Mouse (Mus musculus) forebrain, embryonic 10.5 days (tissue): ENCODE results near the gene Imp3. TPM values are rescaled to one million over a fixed set of nuclear protein-coding genes. Genes with fewer than 3 reads are reported as not detected.
"Not testable (repeated sequence)": the region's sequence is repeated elsewhere in the genome, so short reads cannot be mapped to it uniquely, and the experiment has no call there.

ENCODE experiments used
- DNase-seq: peaks from one replicate; pipeline ENCODE4 v3.0.0-alpha.2; 2017; ENCODE audit warnings: low spot score; ENCODE audit errors: extremely low spot score
- H3K27ac ChIP-seq: fragments of 300-500 bp; sonication (generic); 2 replicates; pipeline ENCODE4 v1.5.1; 2016; ENCODE audit warnings: mild to moderate bottlenecking
- H3K27me3 ChIP-seq: fragments of 300-500 bp; sonication (generic); 2 replicates; pipeline ENCODE4 v1.6.1; 2016; ENCODE audit warnings: mild to moderate bottlenecking; ENCODE audit not compliant: poor library complexity, severe bottlenecking
- H3K36me3 ChIP-seq: fragments of 300-500 bp; sonication (generic); replicated peaks from 2 replicates; pipeline ENCODE4 v1.6.1; 2016; ENCODE audit warnings: mild to moderate bottlenecking, moderate library complexity
- H3K4me1 ChIP-seq: fragments of 300-500 bp; sonication (generic); 2 replicates; pipeline ENCODE4 v1.6.1; 2016
- H3K4me3 ChIP-seq: fragments of 300-500 bp; sonication (generic); 2 replicates; pipeline ENCODE4 v1.5.1; 2016; ENCODE audit warnings: mild to moderate bottlenecking, moderate library complexity
- H3K9me3 ChIP-seq: fragments of 300-500 bp; sonication (generic); 2 replicates; pipeline ENCODE4 v1.6.1; 2016; ENCODE audit warnings: mild to moderate bottlenecking, moderate library complexity
- WGBS: fragments of 180-500 bp; shearing (Covaris S2); methylation state at CpG from one replicate; pipeline ENCODE4 v1.1.7; 2016; 5-methylcytosine and 5-hydroxymethylcytosine counted together
- polyA plus RNA-seq: library from polyadenylated mRNA; unstranded; fragments of >200 nt; fragmentation: Nextera tagmentation; extraction: Ambion mirVana; gene quantifications from 2 replicates; pipeline ENCODE4 v1.2.1, GENCODE M21; 2016

The Imp3 gene
- polyA plus RNA-seq, 1 experiment from 2014 or later = 72.1 TPM

DNA sequence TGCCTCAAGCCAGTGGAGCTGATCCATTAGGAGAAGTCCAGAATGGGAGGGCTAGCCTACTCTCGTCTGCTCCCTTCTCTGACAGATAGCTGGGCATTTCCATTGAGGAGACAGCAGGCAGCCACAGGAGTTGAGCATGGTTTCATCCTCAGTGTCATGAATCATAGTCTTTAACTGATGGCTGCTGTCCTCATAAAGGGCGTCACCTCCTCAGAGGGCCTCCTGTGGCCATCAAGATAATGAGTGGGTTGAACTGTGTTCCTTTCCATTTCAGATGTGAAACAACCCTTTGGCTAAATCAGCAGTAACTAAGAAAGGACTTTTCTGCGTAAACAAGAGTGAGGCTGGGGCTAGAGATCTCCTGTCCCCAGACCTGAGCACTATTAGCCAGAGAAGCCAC is 33.6 kb upstream of the Imp3 start:
- Histone ChIP-seq H3K36me3 (no peaks in the 10 kb centered on the region), H3K9me3 (no peaks in the 10 kb centered on the region), H3K27me3 (no peaks in the 10 kb centered on the region), H3K27ac (no peak overlapping the region), H3K4me3 (no peak overlapping the region), H3K4me1 (peaks cover 15% of the 10 kb centered on the region; the same call in 1 of the 2 replicates)
- 85% methylated on average over 3 of the region's 3 CpGs for WGBS
- DNase-seq = no peak

DNA sequence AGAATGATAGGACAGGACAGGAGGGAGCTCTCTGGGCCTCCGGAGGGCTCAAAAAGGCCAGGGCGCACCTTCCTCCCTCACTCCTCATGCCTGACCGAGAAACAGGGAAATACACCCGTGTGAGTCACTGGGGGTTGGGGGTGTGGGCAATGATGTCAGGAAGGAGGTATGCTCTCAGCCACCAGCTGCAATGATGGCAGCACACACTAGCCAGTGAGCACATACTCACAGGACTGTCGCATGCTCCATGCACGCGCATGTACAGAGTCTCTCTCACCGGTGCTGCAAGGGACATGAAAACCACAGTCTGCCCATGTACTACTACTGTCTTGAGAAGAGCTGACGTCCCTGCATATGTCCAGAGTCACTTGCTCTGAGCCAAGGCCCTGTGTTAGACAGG is 29.7 kb upstream of the Imp3 start:
- 91% methylated on average over 9 of the region's 9 CpGs for WGBS
- Histone ChIP-seq H3K27ac (no peak overlapping the region), H3K4me3 (no peak overlapping the region), H3K9me3 (no peaks in the 10 kb centered on the region), H3K4me1 (no peaks in the 10 kb centered on the region), H3K36me3 (no peaks in the 10 kb centered on the region), H3K27me3 (no peaks in the 10 kb centered on the region)
- DNase-seq = no peak

- H3K27ac ChIP-seq = not testable (repeated sequence)
- WGBS = 59% methylated on average over 4 of the region's 4 CpGs
- H3K36me3 ChIP-seq = peaks cover 11% of the 10 kb centered on the region
These were observed 27.3 kb upstream of the Imp3 start for GRCm38 (mm10) chr9:56909991-56910390.

GRCm38 (mm10) chr9:56911017-56911416 is 26.3 kb upstream of the Imp3 start:
- H3K36me3 ChIP-seq = peaks cover 20% of the 10 kb centered on the region
- no peaks in the 10 kb centered on the region for H3K4me1 ChIP-seq
- no peaks in the 10 kb centered on the region for H3K9me3 ChIP-seq
- no peaks in the 10 kb centered on the region for H3K27me3 ChIP-seq
- no peak for DNase-seq
- no peak overlapping the region for H3K4me3 ChIP-seq
- WGBS = 67% methylated on average over 1 of the region's 1 CpGs
- H3K27ac ChIP-seq = no peak overlapping the region

More at GRCm38 (mm10) chr9:56909991-56910390, 27.3 kb upstream of the Imp3 start:
- H3K9me3 ChIP-seq, H3K4me1 ChIP-seq, H3K4me3 ChIP-seq, DNase-seq, H3K27me3 ChIP-seq: not testable (repeated sequence)

DNA sequence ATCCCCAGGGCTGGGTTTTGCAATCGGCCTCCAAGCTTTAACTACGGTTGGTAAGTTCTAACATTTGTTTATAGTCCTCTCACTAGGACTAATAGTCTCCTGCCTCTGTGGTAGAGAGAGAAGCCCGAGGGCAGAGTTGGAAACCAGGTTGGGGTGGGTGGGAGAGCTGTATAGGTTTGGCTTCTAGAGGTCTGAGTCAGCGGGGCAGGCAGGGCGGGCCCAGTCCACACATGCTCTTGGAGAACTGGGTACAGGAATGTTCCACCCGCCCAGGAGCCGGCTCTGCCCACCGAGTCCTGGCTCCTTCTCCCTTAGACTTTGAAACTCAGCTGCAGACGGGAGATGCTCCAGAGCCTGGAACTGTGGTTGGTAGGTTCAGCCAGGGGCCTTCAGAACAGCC is 23.3 kb upstream of the Imp3 start:
- Histone ChIP-seq H3K27me3 (no peaks in the 10 kb centered on the region), H3K9me3 (no peaks in the 10 kb centered on the region), H3K36me3 (peaks cover 50% of the 10 kb centered on the region), H3K4me1 (no peaks in the 10 kb centered on the region), H3K27ac (no peak overlapping the region), H3K4me3 (no peak overlapping the region)
- 89% methylated on average over 9 of the region's 9 CpGs for WGBS
- DNase-seq = no peak

DNA sequence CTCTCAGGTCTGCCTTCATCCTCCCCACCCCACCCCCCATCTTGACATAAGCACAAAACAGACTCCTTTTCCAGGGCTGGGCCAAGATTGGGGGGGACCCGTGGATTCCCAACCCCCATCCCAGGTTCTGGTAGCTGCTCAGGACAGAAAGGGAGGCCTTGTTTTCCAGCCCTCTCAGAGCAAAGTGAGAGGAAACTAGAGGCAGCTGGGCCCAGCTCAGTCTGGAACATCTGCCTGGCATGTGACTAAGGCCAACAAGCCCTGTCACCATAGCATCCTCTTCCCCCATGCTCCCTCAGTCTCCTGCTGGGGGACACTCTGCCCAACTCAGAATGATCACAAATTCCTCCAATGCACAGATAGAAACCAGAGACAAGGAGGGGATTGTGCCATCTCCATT is 22.2 kb upstream of the Imp3 start:
- Histone ChIP-seq H3K36me3 (peaks cover 61% of the 10 kb centered on the region), H3K27me3 (no peaks in the 10 kb centered on the region), H3K4me3 (no peak overlapping the region), H3K4me1 (no peaks in the 10 kb centered on the region), H3K9me3 (no peaks in the 10 kb centered on the region), H3K27ac (no peak overlapping the region)
- WGBS = 91% methylated on average over 1 of the region's 1 CpGs
- no peak for DNase-seq

GRCm38 (mm10) chr9:56915695-56916410 is 21.4 kb upstream of the Imp3 start:
- DNase-seq = no peak
- Histone ChIP-seq H3K27ac (no peak overlapping the region), H3K4me3 (no peak overlapping the region), H3K4me1 (no peaks in the 10 kb centered on the region), H3K36me3 (peaks cover 68% of the 10 kb centered on the region), H3K27me3 (no peaks in the 10 kb centered on the region), H3K9me3 (no peaks in the 10 kb centered on the region)
- WGBS = 77% methylated on average over 5 of the region's 5 CpGs

DNA sequence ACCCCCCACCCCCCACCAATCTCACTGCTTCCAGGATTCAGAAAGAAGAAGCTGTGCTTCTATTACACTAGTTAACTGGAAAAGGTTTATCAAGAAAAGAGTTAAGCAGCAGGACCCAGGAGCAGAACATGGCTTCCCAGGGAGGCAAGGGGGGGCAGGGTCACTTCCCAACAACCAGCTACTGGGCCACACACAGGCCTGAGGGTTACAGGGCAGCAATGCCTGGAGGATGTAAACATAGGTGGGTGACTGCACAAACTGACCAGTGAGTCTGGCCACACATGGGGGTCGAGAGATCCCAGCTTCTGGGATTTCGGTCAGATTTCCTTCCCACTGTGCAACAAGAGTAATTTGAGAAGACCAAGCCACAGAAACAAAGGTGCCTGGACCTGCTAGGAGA is 20.1 kb upstream of the Imp3 start:
- no peaks in the 10 kb centered on the region for H3K4me1 ChIP-seq
- WGBS = 74% methylated on average over 2 of the region's 2 CpGs
- no peak for DNase-seq
- H3K27ac ChIP-seq = no peak overlapping the region
- H3K36me3 ChIP-seq = peaks cover 81% of the 10 kb centered on the region
- H3K4me3 ChIP-seq = no peak overlapping the region
- no peaks in the 10 kb centered on the region for H3K27me3 ChIP-seq
- peaks cover 7% of the 10 kb centered on the region; the same call in 1 of the 2 replicates for H3K9me3 ChIP-seq

DNA sequence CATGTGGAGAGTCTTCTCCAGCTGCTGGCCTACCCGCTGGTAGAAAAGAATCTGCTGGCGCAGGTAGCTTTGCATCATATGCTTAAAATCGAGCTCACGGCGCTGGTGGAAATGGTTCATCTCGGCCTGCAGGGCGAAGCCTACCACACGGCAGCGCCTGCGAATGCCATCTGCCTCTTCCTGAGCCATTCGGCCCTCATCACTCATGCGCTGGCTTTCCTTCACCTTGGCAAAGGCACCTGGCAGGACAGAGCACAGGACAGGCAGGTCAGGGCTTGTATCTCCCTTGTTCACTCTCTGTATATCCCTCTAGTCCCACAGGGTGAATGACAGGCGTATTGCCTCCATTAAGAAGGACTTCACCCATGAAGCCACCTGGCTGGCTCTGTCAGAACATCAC is 18.8 kb upstream of the Imp3 start:
- DNase-seq = no peak
- H3K27me3 ChIP-seq = no peaks in the 10 kb centered on the region
- H3K27ac ChIP-seq = no peak overlapping the region
- 96% methylated on average over 13 of the region's 13 CpGs for WGBS
- H3K9me3 ChIP-seq = peaks cover 8% of the 10 kb centered on the region; the same call in 1 of the 2 replicates
- peaks cover 6% of the 10 kb centered on the region for H3K4me1 ChIP-seq
- H3K36me3 ChIP-seq = peaks cover 95% of the 10 kb centered on the region
- no peak overlapping the region for H3K4me3 ChIP-seq

DNA sequence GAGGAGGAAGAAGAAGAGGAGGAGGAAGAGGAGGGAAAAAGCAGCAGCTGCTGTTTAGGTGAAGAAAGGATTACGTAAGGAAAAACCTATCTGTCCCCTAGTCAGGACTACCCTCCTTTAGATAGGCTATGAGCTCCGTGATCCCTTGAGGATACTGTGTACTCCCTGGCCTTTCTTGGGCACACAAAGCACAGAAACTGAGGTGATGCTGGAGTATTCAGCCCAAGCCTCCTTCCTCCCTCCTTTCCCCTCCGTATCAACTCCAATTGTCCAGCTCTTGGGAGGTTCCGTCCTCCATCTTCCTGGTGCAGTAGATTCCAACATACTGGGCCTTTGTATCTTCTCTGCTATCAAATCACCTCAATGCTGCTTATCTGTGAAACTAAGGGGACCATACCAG is 14.5 kb upstream of the Imp3 start:
- no peak for DNase-seq
- Histone ChIP-seq H3K27ac (no peak overlapping the region), H3K4me3 (no peak overlapping the region), H3K4me1 (peaks cover 47% of the 10 kb centered on the region), H3K9me3 (peaks cover 8% of the 10 kb centered on the region; the same call in 1 of the 2 replicates), H3K36me3 (peaks cover 85% of the 10 kb centered on the region), H3K27me3 (no peaks in the 10 kb centered on the region)
- 90% methylated on average over 4 of the region's 4 CpGs for WGBS

- no peak for DNase-seq
- peaks cover 55% of the 10 kb centered on the region for H3K4me1 ChIP-seq
- peaks cover 1% of the 10 kb centered on the region for H3K27me3 ChIP-seq
- 80% methylated on average over 8 of the region's 8 CpGs for WGBS
- peak overlapping the region; percentile 37 for H3K4me3 ChIP-seq
- H3K9me3 ChIP-seq = peaks cover 8% of the 10 kb centered on the region; the same call in 1 of the 2 replicates
- peaks cover 72% of the 10 kb centered on the region for H3K36me3 ChIP-seq
- H3K27ac ChIP-seq = peak overlapping the region; percentile 31; the same call in 1 of the 2 replicates
These were observed 13.2 kb upstream of the Imp3 start for GRCm38 (mm10) chr9:56923841-56924650.

- H3K27me3 ChIP-seq = peaks cover 7% of the 10 kb centered on the region
- H3K4me1 ChIP-seq = peaks cover 56% of the 10 kb centered on the region
- peak overlapping the region; percentile 31; the same call in 1 of the 2 replicates for H3K27ac ChIP-seq
- no peak for DNase-seq
- peaks cover 8% of the 10 kb centered on the region; the same call in 1 of the 2 replicates for H3K9me3 ChIP-seq
- H3K36me3 ChIP-seq = peaks cover 66% of the 10 kb centered on the region
- peak overlapping the region; percentile 37 for H3K4me3 ChIP-seq
- WGBS = 59% methylated on average over 7 of the region's 7 CpGs
These were observed 12.6 kb upstream of the Imp3 start for GRCm38 (mm10) chr9:56924651-56925027.
